Mouse (Mus musculus) embryonic facial prominence, embryonic 14.5 days (tissue): Measurements from ENCODE around the gene Tecpr2. TPM values are rescaled to one million over a fixed set of nuclear protein-coding genes. Genes with fewer than 3 reads are reported as not detected.
A peak's percentile ranks its signal among the peaks of the same experiment; 100 is the strongest.

Source experiments
- ATAC-seq: fragments of 200-750 bp; cut with Nextera tagmentation; 2 replicates; pipeline ENCODE4 v1.8.0; 2017; ENCODE audit warnings: low read depth, moderate number of reproducible peaks, moderate TSS enrichment
- DNase-seq: peaks from one replicate; pipeline ENCODE4 v3.0.0-alpha.2; 2015; ENCODE audit warnings: low spot score
- H3K27ac ChIP-seq: fragments of 300-500 bp; sonication (generic); replicated peaks from 2 replicates; pipeline ENCODE4 v1.5.1; 2014; ENCODE audit warnings: low read depth, mild to moderate bottlenecking, low read length, moderate library complexity
- H3K27me3 ChIP-seq: fragments of 300-500 bp; sonication (generic); replicated peaks from 2 replicates; pipeline ENCODE4 v1.6.1; 2014; ENCODE audit warnings: low read length; ENCODE audit not compliant: control insufficient read depth, insufficient read depth
- H3K36me3 ChIP-seq: fragments of 300-500 bp; sonication (generic); 2 replicates; pipeline ENCODE4 v1.6.1; 2014; ENCODE audit warnings: low read length, mixed read lengths; ENCODE audit not compliant: control insufficient read depth, insufficient read depth
- H3K4me1 ChIP-seq: fragments of 300-500 bp; sonication (generic); 2 replicates; pipeline ENCODE4 v1.6.1; 2014; ENCODE audit warnings: antibody characterized with exemption, low read length; ENCODE audit not compliant: control insufficient read depth, insufficient read depth
- H3K4me2 ChIP-seq: fragments of 300-500 bp; sonication (generic); 2 replicates; pipeline ENCODE4 v1.6.1; 2014; ENCODE audit warnings: low read depth, mild to moderate bottlenecking, low read length, moderate library complexity, mixed read lengths
- H3K4me3 ChIP-seq: fragments of 300-500 bp; sonication (generic); 2 replicates; pipeline ENCODE4 v1.5.1; 2014; ENCODE audit warnings: low read depth, mild to moderate bottlenecking, low read length
- H3K9ac ChIP-seq: fragments of 300-500 bp; sonication (generic); 2 replicates; pipeline ENCODE4 v1.6.1; 2014; ENCODE audit warnings: low read depth, mild to moderate bottlenecking, low read length, moderate library complexity, mixed read lengths
- H3K9me3 ChIP-seq: fragments of 300-500 bp; sonication (generic); 2 replicates; pipeline ENCODE4 v1.6.1; 2016; ENCODE audit warnings: low read length; ENCODE audit not compliant: control insufficient read depth
- WGBS: fragments of 180-500 bp; shearing (Covaris S2); extraction: QIAGEN DNeasy Blood & Tissue Kit; methylation state at CpG from one replicate; pipeline ENCODE4 v1.1.7; 2014; 5-methylcytosine and 5-hydroxymethylcytosine counted together
- polyA plus RNA-seq: library from polyadenylated mRNA; unstranded; fragments of >200 nt; fragmentation: Nextera tagmentation; extraction: Ambion mirVana; gene quantifications from 2 replicates; pipeline ENCODE4 v1.2.1, GENCODE M21; 2014

The Tecpr2 gene
- polyA plus RNA-seq, 1 experiment from 2014 or later = 4.3 TPM

- DNase-seq = no peak
- Histone ChIP-seq H3K9ac (no peak overlapping the region), H3K36me3 (peaks cover 40% of the 10 kb centered on the region), H3K9me3 (no peaks in the 10 kb centered on the region), H3K4me3 (no peak overlapping the region), H3K27me3 (no peaks in the 10 kb centered on the region), H3K4me2 (no peak overlapping the region), H3K4me1 (no peaks in the 10 kb centered on the region), H3K27ac (no peak overlapping the region)
- WGBS = 86% methylated on average over 4 of the region's 4 CpGs
- ATAC-seq = no peak
These were observed 31.2 kb downstream of the Tecpr2 start for GRCm38 (mm10) chr12:110920254-110920653.

GRCm38 (mm10) chr12:110921572-110921971 is 32.5 kb downstream of the Tecpr2 start:
- Histone ChIP-seq H3K4me1 (no peaks in the 10 kb centered on the region), H3K4me2 (no peak overlapping the region), H3K9me3 (no peaks in the 10 kb centered on the region), H3K4me3 (no peak overlapping the region), H3K9ac (no peak overlapping the region), H3K27ac (no peak overlapping the region), H3K27me3 (no peaks in the 10 kb centered on the region), H3K36me3 (peaks cover 36% of the 10 kb centered on the region)
- DNase-seq (no peak), ATAC-seq (peak; percentile 87)
- WGBS = 78% methylated on average over 5 of the region's 5 CpGs

GRCm38 (mm10) chr12:110932820-110933219 is 43.8 kb downstream of the Tecpr2 start:
- ATAC-seq (no peak), DNase-seq (no peak)
- Histone ChIP-seq H3K4me2 (no peak overlapping the region), H3K27me3 (no peaks in the 10 kb centered on the region), H3K9me3 (no peaks in the 10 kb centered on the region), H3K4me1 (no peaks in the 10 kb centered on the region), H3K36me3 (peaks cover 31% of the 10 kb centered on the region), H3K9ac (no peak overlapping the region), H3K4me3 (no peak overlapping the region), H3K27ac (no peak overlapping the region)
- 70% methylated on average over 4 of the region's 5 CpGs for WGBS

GRCm38 (mm10) chr12:110935983-110936620 is 47.0 kb downstream of the Tecpr2 start:
- Histone ChIP-seq H3K9me3 (no peaks in the 10 kb centered on the region), H3K27me3 (no peaks in the 10 kb centered on the region), H3K36me3 (peaks cover 56% of the 10 kb centered on the region), H3K4me3 (no peak overlapping the region), H3K9ac (no peak overlapping the region), H3K27ac (no peak overlapping the region), H3K4me2 (no peak overlapping the region), H3K4me1 (no peaks in the 10 kb centered on the region)
- WGBS = 56% methylated on average over 9 of the region's 9 CpGs
- DNase-seq (peak; percentile 90), ATAC-seq (peak; percentile 86)

- DNase-seq (no peak), ATAC-seq (no peak)
- H3K4me1 ChIP-seq = no peaks in the 10 kb centered on the region
- no peak overlapping the region for H3K9ac ChIP-seq
- H3K4me2 ChIP-seq = no peak overlapping the region
- no peak overlapping the region for H3K4me3 ChIP-seq
- no peaks in the 10 kb centered on the region for H3K27me3 ChIP-seq
- H3K27ac ChIP-seq = no peak overlapping the region
- WGBS = 84% methylated on average over 5 of the region's 5 CpGs
- no peaks in the 10 kb centered on the region for H3K9me3 ChIP-seq
- H3K36me3 ChIP-seq = peaks cover 53% of the 10 kb centered on the region
These were observed 48.4 kb downstream of the Tecpr2 start for GRCm38 (mm10) chr12:110937496-110937895.

GRCm38 (mm10) chr12:110939385-110939784 is 50.3 kb downstream of the Tecpr2 start:
- Histone ChIP-seq H3K9me3 (no peaks in the 10 kb centered on the region), H3K27ac (no peak overlapping the region), H3K4me1 (no peaks in the 10 kb centered on the region), H3K9ac (no peak overlapping the region), H3K4me2 (no peak overlapping the region), H3K36me3 (peaks cover 37% of the 10 kb centered on the region), H3K4me3 (no peak overlapping the region), H3K27me3 (no peaks in the 10 kb centered on the region)
- no peak for ATAC-seq
- WGBS = 95% methylated on average over 5 of the region's 5 CpGs
- DNase-seq = no peak

GRCm38 (mm10) chr12:110940869-110941268 is 51.8 kb downstream of the Tecpr2 start:
- no peaks in the 10 kb centered on the region for H3K4me1 ChIP-seq
- H3K27me3 ChIP-seq = no peaks in the 10 kb centered on the region
- no peaks in the 10 kb centered on the region for H3K9me3 ChIP-seq
- 81% methylated on average over 3 of the region's 3 CpGs for WGBS
- H3K9ac ChIP-seq = no peak overlapping the region
- ATAC-seq (no peak; the same call in 1 of the 2 replicates), DNase-seq (peak; percentile 17)
- peaks cover 44% of the 10 kb centered on the region for H3K36me3 ChIP-seq
- H3K4me3 ChIP-seq = no peak overlapping the region
- no peak overlapping the region for H3K27ac ChIP-seq
- no peak overlapping the region for H3K4me2 ChIP-seq

GRCm38 (mm10) chr12:110946216-110946615 is 57.2 kb downstream of the Tecpr2 start:
- 85% methylated on average over 7 of the region's 7 CpGs for WGBS
- no peak overlapping the region for H3K9ac ChIP-seq
- H3K36me3 ChIP-seq = peaks cover 42% of the 10 kb centered on the region; the same call in 1 of the 2 replicates

More at GRCm38 (mm10) chr12:110946216-110946615, 57.2 kb downstream of the Tecpr2 start:
- no peaks in the 10 kb centered on the region for H3K4me1 ChIP-seq
- no peaks in the 10 kb centered on the region for H3K27me3 ChIP-seq
- DNase-seq = no peak
- no peak for ATAC-seq
- no peaks in the 10 kb centered on the region for H3K9me3 ChIP-seq
- H3K27ac ChIP-seq = no peak overlapping the region
- no peak overlapping the region for H3K4me3 ChIP-seq
- no peak overlapping the region for H3K4me2 ChIP-seq
